In genomic region chr4:81744629-81745509, GRCm38 (mm10) we compare ENCODE assay signal across 8 mouse cellular contexts.
DNase-seq lines count a peak whose midpoint lies in the region; ATAC-seq and TF ChIP-seq lines count a peak whose summit lies in the region.

No protein-coding gene starts in this region.

- H3K4me2 ChIP-seq in embryonic facial prominence, embryonic 12.5 days (replicated peaks) = no peak overlapping the region
- H3K4me2 ChIP-seq in myocyte (ENCODE audit: low read depth) = peak overlapping the region; percentile 49

- H3K79me2 ChIP-seq in myocyte (ENCODE audit: control insufficient read depth, insufficient read depth) = no peaks in the 10 kb centered on the region

- no peaks in the 10 kb centered on the region for H3K9me3 ChIP-seq in embryonic facial prominence, embryonic 12.5 days

- WGBS in embryonic facial prominence, embryonic 12.5 days = 30% methylated on average over 18 of the region's 18 CpGs

- peaks cover 18% of the 10 kb centered on the region for H3K4me1 ChIP-seq in embryonic facial prominence, embryonic 12.5 days

- H3K27me3 ChIP-seq in embryonic facial prominence, embryonic 12.5 days = no peaks in the 10 kb centered on the region
- H3K27me3 ChIP-seq in myocyte (ENCODE audit: control insufficient read depth, insufficient read depth, insufficient read length) = no peaks in the 10 kb centered on the region

- no peak for TF ChIP-seq POLR2A in myocyte (IDR thresholded peaks at IDR 0.05; ENCODE audit: insufficient read length, low read depth)

- peak; percentile 69; the same call in 1 of the 2 replicates for ATAC-seq in embryonic facial prominence, embryonic 12.5 days (ENCODE audit: insufficient number of reproducible peaks, insufficient read depth, low FRiP score, low TSS enrichment)
- no peak for ATAC-seq in activated CD4-positive, CD25-positive, alpha-beta regulatory T cell, adult 4 months

- H3K36me3 ChIP-seq in embryonic facial prominence, embryonic 12.5 days = no peaks in the 10 kb centered on the region
- no peaks in the 10 kb centered on the region for H3K36me3 ChIP-seq in myocyte (ENCODE audit: control insufficient read depth, insufficient read depth)

- H3ac ChIP-seq in myocyte (ENCODE audit: control insufficient read depth, insufficient read length) = no peak overlapping the region

- H3K4me3 ChIP-seq in embryonic facial prominence, embryonic 12.5 days = no peak overlapping the region
- H3K4me3 ChIP-seq in myocyte = no peak overlapping the region

- peak; percentile 20 to 37 for DNase-seq in cerebellum, postnatal 14 days
- no peak for DNase-seq in cerebellum, postnatal 25 days
- DNase-seq in heart, postnatal 4 days = peak; percentile 36
- DNase-seq in layer of hippocampus, postnatal 14 days (ENCODE audit: low spot score in 2 of 2) = peak; percentile 29 to 43
- no peak for DNase-seq in B cell, adult 2 months

- no peak overlapping the region for H3K9ac ChIP-seq in embryonic facial prominence, embryonic 12.5 days

- H3K27ac ChIP-seq in embryonic facial prominence, embryonic 12.5 days = peak overlapping the region; percentile 81

TF ChIP-seq in myocyte, 11 proteins besides CTCF, POLR2A, EP300 and RAD21:
- no peak for TF ChIP-seq REST (IDR thresholded peaks at IDR 0.05; ENCODE audit: insufficient read depth, insufficient read length)
- TF ChIP-seq CEBPB (IDR thresholded peaks at IDR 0.05; ENCODE audit: insufficient read depth, poor library complexity, severe bottlenecking) = no peak
- TF ChIP-seq E2F4 (IDR thresholded peaks at IDR 0.05; ENCODE audit: insufficient read depth) = no peak
- TF ChIP-seq TCF3 (IDR thresholded peaks at IDR 0.05; ENCODE audit: insufficient read length, low read depth) = no peak
- no peak for TF ChIP-seq MYOD1 (IDR thresholded peaks at IDR 0.05; ENCODE audit: control insufficient read depth in 1 of 3, insufficient read length in 2 of 3, low read depth in 2 of 3)
- TF ChIP-seq USF1 (IDR thresholded peaks at IDR 0.05; ENCODE audit: low read depth) = no peak
- no peak for TF ChIP-seq MYOG (IDR thresholded peaks at IDR 0.05; ENCODE audit: control insufficient read depth in 1 of 3, insufficient read depth in 1 of 3, insufficient read length in 2 of 3, low read depth in 2 of 3)
- no peak for TF ChIP-seq MAX (IDR thresholded peaks at IDR 0.05; ENCODE audit: low read depth)
- no peak for TF ChIP-seq TCF12 (IDR thresholded peaks at IDR 0.05; ENCODE audit: insufficient read depth, poor library complexity, severe bottlenecking)

Comparison
In these comparisons a context has a peak if more than half of its experiments do, and no peak if none do; other contexts are left out.
1. DNase-seq: peak in cerebellum, postnatal 14 days (2 of 2), heart, postnatal 4 days (single experiment) and layer of hippocampus, postnatal 14 days (2 of 2); none in cerebellum, postnatal 25 days (0 of 2) and B cell, adult 2 months (0 of 2).